Mouse (Mus musculus) cerebellum, postnatal 4 days (tissue): ENCODE data around the gene Nebl.

Source experiments
- DNase-seq, 2 experiments: peaks; one replicate each; pipeline ENCODE4 v3.0.0; 2022; ENCODE audit warnings: low spot score in 2 of 2, mixed read lengths in 1 of 2

The Nebl gene

GRCm38 (mm10) chr2:17730957-17731830, at the start of gene Nebl:
Gene Nebl (minus strand): TSS chr2:17731464.
- peak; percentile 28 to 42 for DNase-seq

DNA sequence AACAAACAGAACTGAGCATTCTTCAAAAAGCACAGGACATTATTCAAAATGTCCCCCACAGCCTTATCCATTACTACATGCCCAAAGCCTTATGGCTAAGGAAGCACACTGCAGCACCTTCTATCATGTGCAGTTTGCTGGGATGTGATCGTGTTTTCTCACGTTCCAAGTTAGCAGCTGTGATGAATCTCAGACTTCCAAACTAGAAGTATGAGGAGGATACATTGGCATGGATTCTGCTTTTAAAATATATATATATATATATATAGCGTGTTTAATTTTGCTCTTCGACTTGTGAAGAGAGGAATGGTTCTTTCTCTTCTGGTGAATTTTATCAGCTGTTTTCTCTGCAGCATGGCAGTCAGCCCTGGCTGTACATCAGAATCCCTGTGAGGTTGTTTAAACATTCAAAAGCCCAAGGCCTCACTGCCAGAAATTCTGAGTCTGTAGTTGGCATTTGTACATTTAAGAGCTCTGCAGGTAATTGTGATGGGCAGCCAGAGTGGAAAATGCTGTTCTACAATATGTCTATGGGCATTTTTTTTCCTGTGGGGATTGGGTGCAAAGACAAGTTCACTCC, 39.1 kb upstream of the Nebl start:
- DNase-seq = no peak

- DNase-seq = no peak
Observed at GRCm38 (mm10) chr2:17769242-17769755, 38.0 kb upstream of the Nebl start.

DNA sequence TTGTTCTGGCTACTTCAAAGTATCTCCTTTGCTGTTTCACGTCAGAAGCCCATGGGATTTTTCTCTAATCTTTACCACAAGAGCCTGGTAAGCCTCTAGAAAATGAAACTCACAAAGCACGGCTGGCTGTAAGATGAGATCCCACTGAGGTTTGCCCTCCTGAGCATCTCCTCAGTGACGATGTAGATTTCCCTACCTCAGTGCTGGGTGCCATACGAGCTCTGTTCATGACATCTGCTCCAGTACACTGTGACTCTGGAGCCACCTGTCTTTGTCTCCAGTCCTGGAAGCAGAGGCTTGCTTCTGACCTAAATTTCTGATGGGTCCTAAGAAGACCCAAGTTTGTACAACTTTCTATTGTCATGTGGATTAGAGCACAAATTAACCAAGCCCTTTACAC, 25.0 kb upstream of the Nebl start:
- DNase-seq = no peak

DNA sequence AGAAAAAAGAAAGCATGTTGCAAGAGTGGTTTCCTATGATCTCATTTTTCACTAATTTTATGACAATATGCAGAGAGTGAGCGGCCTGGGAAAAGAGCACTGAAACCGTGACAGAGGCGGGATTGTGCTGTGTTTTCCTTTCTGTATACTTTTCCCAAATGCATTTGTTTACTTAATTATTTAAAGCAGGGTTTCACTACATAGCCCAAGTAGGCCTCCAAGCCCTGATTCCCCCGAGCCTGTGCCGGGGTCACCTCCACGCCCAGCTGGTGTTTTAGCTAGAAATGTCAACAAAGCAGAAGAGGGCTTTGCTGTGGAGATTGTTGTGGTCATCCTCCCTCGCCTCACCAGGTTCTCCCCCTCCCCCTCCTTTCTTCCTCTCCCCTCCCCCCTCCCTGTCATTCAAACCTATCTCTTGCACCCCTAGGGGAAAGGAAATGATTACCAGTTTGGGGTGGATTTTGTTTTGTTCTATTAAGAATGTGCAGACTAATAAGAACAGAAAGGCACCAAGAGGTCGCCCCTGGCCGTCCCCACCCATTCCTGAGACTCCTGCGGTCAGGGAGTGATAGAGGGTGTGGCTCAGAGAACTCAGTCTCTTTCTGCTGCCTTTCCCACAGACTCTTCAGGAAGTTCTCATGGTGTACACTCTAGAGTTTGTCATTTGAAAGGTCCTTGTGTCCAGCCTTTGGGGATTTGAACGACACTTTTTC, 10.9 kb upstream of the Nebl start:
- no peak for DNase-seq

- no peak for DNase-seq
Observed at GRCm38 (mm10) chr2:17741555-17741954, 10.3 kb upstream of the Nebl start.

GRCm38 (mm10) chr2:17740454-17740853, 9.2 kb upstream of the Nebl start:
- DNase-seq = no peak

DNA sequence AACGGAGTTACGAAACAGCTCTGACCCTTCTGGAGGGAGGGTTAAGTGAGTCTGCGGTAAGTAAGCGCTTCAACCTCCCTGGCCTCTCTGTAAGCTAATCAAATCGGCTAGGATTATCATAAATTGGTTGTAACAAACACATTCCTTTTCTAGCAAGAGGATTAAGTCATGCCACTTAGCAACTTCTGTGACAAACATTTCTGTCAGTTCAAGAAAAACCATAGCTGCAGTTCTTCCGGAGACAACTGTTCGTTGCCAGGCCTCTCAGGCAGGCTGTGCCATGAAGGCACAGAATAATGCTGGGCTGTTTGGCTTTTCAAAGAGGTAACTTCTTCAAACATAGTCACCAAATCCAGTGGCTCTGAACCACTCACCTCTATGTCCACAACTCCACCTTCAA, 946 bp upstream of the Nebl start:
- no peak for DNase-seq

GRCm38 (mm10) chr2:17731831-17732200, 552 bp upstream of the Nebl start:
- DNase-seq = no peak

DNA sequence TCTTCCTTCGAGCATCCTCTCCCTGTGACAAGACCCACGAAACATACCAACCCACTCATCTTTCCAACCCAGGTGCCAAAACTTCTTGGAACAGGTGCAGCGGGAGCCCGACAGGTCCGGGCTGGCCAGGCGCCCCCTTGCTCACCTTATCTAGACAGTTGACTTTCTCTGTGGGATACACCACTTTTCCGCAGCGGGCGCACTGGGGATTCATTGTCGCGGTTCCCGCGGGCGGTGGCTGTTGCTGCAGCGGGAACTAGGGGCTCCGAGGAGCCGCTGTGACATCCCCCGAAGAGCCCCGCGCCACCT, 662 bp downstream of the Nebl start:
- DNase-seq = peak; percentile 29 to 50

DNA sequence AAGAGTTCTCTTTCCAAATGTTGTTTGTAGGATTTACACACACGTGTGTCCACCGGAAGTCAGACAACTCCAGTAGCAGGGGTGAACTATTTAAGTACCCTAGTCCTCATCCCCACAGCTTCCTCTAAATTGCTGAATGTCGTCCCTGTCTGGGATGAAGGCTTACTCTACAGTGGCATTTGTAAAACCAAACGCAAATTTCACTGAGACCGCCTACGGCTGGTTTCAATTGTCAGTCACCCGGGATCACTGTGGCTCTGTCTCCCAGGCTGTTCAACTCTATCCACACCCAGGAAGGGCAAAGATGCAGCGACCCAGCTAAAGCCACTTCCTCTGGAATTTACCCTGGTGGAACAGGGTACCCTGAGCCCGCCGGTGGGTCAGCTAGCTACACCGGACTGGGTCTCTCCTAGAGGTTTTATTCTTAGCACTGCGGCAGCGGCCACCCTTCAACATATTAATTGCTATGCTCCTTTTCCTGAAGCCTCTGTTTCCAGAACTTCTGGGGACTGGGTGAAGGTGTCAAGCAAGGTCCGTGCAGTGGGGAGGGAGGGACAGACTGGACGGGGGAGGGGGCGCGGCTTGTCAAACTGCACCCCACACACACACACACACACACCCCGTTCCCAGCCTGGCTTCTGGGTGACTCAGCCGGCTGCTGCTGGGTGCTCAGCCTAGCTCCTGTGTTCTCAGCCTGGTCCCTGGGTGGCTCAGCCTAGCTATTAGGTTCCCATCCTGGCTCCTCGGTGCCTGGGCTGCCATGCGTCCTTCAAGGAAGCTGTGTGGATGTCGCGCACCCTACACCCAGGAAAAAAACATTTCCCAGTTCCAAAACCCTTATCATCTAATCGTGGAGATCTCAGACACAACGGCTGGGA, 1.3 kb downstream of the Nebl start:
- no peak for DNase-seq

- no peak for DNase-seq
Observed at GRCm38 (mm10) chr2:17724405-17724804, 6.9 kb downstream of the Nebl start.

- DNase-seq = no peak
Observed at GRCm38 (mm10) chr2:17723268-17724019, 7.8 kb downstream of the Nebl start.

DNA sequence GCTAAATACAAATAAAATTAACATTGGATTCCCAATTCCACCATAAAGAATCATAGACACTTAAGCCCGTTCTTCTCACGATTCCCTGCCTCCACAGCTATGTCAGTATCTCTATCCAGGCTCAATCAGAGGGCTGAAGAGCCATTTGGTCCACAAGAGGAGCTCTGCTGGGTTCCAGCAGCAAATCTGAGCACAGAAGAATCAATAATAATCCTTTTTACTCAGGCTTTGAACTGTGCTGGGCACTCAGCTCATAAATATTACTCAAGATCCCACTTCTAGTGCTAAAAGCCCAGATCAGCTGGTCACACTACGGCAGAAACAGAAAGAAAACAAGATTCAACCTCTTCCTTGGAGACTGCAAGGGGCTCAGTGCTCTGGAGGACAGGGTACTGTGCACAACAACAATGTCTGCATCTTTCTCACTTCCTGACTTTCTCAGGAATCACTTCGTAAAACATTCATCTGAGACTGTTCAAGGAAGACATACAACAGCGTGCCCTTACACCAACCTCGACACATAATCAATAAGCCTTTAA, 10.0 kb downstream of the Nebl start:
- no peak for DNase-seq

- DNase-seq = no peak
Observed at GRCm38 (mm10) chr2:17718281-17718680, 13.0 kb downstream of the Nebl start.

DNA sequence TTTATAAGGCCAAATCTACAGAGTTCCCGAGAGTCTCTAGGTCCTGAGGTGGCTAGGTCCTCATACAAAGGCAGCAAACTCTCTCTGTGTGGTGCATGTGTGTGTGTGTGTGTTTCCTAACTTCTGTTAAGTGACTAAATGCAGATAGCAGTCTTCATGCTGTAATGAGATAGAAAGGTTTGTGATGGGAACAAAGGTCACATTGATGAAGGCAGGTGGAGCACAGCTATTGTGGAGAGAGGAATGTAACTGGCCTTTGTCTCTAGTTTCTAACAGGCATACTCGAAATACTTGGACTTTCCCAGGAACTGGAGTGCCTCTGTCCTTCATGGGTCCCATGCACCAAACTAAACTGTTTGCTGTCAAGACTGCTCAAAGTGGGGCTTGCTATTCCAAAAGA, 14.1 kb downstream of the Nebl start:
- DNase-seq = no peak

GRCm38 (mm10) chr2:17715149-17715767, 16.0 kb downstream of the Nebl start:
- DNase-seq = no peak

DNA sequence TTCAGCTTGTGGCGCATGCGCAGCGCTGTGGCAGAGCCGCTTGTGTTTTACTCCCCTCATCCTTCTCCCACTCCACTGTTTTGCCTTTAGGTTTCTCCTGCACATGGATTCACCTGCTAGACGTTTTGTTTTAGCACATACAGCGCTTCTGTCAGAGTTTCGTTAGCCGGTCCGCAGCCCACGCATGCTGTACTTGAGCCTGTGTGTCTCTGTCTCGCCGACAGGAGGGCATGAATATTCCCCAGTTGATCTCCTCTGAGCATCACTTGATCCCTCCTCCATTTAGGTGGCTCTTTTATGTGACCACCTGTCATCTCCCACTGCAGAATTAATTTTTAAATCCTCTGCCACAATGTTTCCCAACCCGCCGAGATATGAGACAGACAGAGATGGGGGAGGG, 16.6 kb downstream of the Nebl start:
- no peak for DNase-seq

DNA sequence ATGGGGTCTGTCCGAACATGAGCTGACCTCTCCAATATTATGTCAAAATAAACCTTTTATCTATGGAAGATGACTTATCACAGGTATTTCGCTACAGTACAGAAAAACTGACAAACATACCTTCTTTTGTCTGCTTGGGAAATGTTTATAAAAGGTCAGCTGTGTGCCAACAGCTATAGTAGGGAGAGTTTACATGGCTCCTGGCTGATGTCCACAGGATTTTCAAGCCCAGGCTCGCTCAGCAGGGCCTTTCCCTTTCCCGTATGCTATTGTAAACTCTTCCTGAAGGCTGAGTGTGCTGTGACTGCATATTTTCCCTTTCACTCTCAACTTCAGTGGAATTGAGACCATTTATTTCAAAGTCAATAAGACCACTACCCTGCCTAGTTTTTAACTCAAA, 17.1 kb downstream of the Nebl start:
- no peak for DNase-seq

DNA sequence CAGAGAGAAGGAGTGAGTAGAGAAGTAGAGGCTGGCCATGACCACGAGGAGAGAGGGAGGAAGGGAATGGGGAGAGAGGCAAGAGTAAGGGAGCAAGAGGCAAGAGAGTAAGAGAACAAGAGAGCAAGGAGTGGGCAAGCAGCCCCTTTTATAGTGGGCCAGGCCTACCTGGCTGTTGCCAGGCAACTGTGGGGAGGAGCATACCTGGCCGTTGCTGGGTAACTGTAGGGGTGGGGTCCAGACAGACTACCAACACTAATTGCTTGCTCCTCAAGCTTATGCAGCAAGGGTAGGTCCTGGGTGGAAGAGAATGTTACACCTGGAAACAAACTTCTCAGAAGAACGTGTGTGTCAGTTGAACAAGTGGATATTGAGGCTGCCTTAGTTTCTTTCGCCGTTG, 20.0 kb downstream of the Nebl start:
- no peak for DNase-seq
